Mouse (Mus musculus) hindbrain, embryonic 14.5 days (tissue): Measurements from ENCODE around the gene Nek3. TPM values are rescaled to one million over a fixed set of nuclear protein-coding genes. Genes with fewer than 3 reads are reported as not detected.
"Not testable (repeated sequence)": the region's sequence is repeated elsewhere in the genome, so short reads cannot be mapped to it uniquely, and the experiment has no call there.

ENCODE experiments used
- ATAC-seq: fragments of 200-750 bp; cut with Nextera tagmentation; 2 replicates; pipeline ENCODE4 v1.8.0; 2017; ENCODE audit warnings: moderate number of reproducible peaks, mild to moderate bottlenecking, moderate TSS enrichment, moderate library complexity; ENCODE audit not compliant: low FRiP score
- DNase-seq: peaks from one replicate; pipeline ENCODE4 v3.0.0-alpha.2; 2015; ENCODE audit warnings: low spot score
- H3K27ac ChIP-seq: fragments of 300-500 bp; sonication (generic); 2 replicates; pipeline ENCODE4 v1.5.1; 2014; ENCODE audit warnings: mild to moderate bottlenecking, moderate library complexity
- H3K27me3 ChIP-seq: fragments of 300-500 bp; sonication (generic); 2 replicates; pipeline ENCODE4 v1.6.1; 2014; ENCODE audit warnings: mild to moderate bottlenecking, low read length, mixed read lengths; ENCODE audit not compliant: control insufficient read depth, insufficient read depth
- H3K36me3 ChIP-seq: fragments of 300-500 bp; sonication (generic); replicated peaks from 2 replicates; pipeline ENCODE4 v1.6.1; 2014; ENCODE audit not compliant: control insufficient read depth, insufficient read depth
- H3K4me1 ChIP-seq: fragments of 300-500 bp; sonication (generic); replicated peaks from 2 replicates; pipeline ENCODE4 v1.6.1; 2014; ENCODE audit warnings: antibody characterized with exemption, low read length, mixed read lengths; ENCODE audit not compliant: control insufficient read depth, insufficient read depth
- H3K4me2 ChIP-seq: fragments of 300-500 bp; sonication (generic); replicated peaks from 2 replicates; pipeline ENCODE4 v1.6.1; 2014; ENCODE audit warnings: mild to moderate bottlenecking, moderate library complexity
- H3K4me3 ChIP-seq: fragments of 300-500 bp; sonication (generic); replicated peaks from 2 replicates; pipeline ENCODE4 v1.5.1; 2014; ENCODE audit warnings: mild to moderate bottlenecking, low read length
- H3K9ac ChIP-seq: fragments of 300-500 bp; sonication (generic); 2 replicates; pipeline ENCODE4 v1.6.1; 2014
- H3K9me3 ChIP-seq: fragments of 300-500 bp; sonication (generic); 2 replicates; pipeline ENCODE4 v1.6.1; 2016; ENCODE audit warnings: low read length; ENCODE audit not compliant: control insufficient read depth
- WGBS: fragments of 180-500 bp; shearing (Covaris S2); extraction: QIAGEN DNeasy Blood & Tissue Kit; methylation state at CpG from one replicate; pipeline ENCODE4 v1.1.7; 2014; 5-methylcytosine and 5-hydroxymethylcytosine counted together
- polyA plus RNA-seq: library from polyadenylated mRNA; unstranded; fragments of >200 nt; fragmentation: Nextera tagmentation; extraction: Ambion mirVana; gene quantifications from 2 replicates; pipeline ENCODE4 v1.2.1, GENCODE M21; 2014

Nek3 gene
- polyA plus RNA-seq, 1 experiment from 2014 or later = 9.0 TPM

DNA sequence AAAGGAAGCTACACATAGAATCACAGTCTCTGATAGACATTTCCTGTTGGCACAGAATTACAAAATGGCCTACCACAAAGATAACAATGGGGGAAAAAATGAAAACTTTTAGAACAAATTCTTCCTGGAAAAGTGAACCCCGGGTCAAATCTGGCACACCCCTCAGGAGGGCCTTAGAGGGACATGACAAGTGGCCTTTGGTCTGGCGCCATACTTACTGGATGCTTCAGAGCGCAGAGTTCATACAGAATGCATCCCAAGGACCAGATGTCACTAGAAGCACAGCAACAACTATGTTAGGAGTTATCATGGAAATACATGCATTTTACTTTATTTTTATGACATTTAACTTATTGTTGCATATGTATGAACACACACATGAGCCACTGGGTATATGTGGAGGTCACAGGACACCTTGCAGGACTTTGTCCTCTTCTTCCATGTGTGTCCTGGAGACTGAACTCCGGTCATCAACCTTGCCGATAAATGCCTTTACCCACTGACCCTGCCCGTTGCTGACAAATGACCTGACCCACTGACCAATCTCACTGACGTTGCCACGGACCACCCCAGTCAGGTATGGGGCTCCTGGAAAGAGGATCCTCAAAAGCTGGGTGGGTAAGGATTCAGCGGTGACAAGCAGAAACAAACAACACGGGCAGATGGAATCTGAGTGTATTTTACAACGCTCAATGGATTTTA is 16.4 kb downstream of the Nek3 start:
- DNase-seq (no peak), ATAC-seq (no peak)
- Histone ChIP-seq H3K27me3 (no peaks in the 10 kb centered on the region), H3K27ac (no peak overlapping the region), H3K4me2 (no peak overlapping the region), H3K4me1 (no peaks in the 10 kb centered on the region), H3K9me3 (no peaks in the 10 kb centered on the region), H3K36me3 (peaks cover 10% of the 10 kb centered on the region), H3K4me3 (no peak overlapping the region), H3K9ac (no peak overlapping the region)
- 94% methylated on average over 11 of the region's 11 CpGs for WGBS

DNA sequence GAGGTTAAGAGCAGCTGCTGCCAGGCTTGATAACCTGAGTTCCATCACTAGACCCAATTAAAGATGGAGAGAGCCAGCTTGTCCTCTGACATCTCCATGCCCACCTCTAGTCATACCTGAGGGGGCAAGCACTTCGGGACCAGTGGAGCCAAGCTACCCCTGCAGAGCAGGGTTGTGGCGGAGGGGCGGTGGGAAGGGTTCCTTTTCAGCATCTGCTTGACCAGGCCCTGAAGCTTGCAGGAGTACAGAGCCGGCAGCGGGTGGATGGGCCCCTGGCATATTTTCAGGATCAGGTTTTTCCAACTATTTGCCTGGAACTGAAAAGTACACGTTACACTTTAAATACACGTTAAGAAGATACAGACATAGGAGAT is 17.9 kb downstream of the Nek3 start:
- no peak for ATAC-seq
- H3K27ac ChIP-seq = no peak overlapping the region
- H3K27me3 ChIP-seq = no peaks in the 10 kb centered on the region
- WGBS = 96% methylated on average over 7 of the region's 7 CpGs
- no peak overlapping the region for H3K4me2 ChIP-seq
- no peak overlapping the region for H3K4me3 ChIP-seq
- no peak for DNase-seq
- no peaks in the 10 kb centered on the region for H3K4me1 ChIP-seq
- H3K9ac ChIP-seq = no peak overlapping the region
- H3K36me3 ChIP-seq = peaks cover 17% of the 10 kb centered on the region
- H3K9me3 ChIP-seq = no peaks in the 10 kb centered on the region

DNA sequence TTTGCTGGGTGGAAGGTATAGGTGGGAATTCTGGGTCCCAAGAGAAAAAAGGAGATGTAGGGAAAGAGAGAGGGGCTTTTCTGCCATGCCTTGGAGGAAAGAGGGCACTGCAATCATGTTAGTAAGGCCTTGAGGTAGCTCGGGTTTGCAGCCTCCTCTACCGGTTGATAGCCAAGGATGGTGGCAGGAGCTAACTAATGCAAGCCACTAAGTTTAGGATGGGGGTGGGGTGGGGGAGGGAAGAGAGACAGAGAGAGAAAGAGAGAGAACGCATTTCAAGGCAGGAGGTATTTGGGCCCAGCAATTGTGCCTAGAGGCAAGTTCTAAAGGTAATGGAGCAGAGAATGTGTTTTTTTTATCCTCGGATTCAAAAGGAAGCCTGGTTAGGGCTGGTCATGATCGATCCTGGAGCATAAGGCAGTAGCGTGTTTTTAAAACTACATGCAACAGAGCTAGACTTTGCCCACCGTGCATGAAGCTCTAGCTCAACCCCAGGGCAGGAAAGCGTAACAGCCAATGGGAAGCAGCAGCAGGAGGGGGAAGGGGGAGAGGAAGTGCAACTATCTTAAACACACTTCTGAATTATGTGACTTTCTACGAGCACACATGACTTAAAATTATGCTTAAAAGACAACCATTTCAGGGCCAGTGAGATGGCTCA is 18.4 kb downstream of the Nek3 start:
- Histone ChIP-seq H3K4me2 (no peak overlapping the region), H3K36me3 (peaks cover 23% of the 10 kb centered on the region), H3K27me3 (no peaks in the 10 kb centered on the region), H3K9me3 (no peaks in the 10 kb centered on the region), H3K4me3 (no peak overlapping the region), H3K4me1 (no peaks in the 10 kb centered on the region), H3K9ac (no peak overlapping the region), H3K27ac (no peak overlapping the region)
- WGBS = 79% methylated on average over 9 of the region's 9 CpGs
- ATAC-seq = no peak
- no peak for DNase-seq

DNA sequence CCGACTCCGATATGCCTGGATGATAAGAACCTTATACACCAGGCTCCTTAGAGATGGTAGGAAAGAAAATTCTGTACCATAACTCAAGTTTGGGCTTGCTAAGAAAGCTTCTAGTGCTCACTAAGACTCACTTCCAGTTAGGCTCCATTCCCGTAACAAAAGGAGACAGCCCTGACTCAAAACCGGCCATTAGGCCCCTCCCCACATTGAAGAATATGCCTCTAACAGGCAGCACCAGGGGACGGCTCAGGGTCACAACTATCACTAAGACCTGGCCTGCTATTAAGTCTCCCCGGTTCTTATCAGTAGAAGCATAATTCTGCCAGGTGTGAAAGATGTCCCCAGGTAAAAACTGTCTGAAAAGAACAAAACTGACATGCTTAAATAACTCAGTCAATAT is 20.4 kb downstream of the Nek3 start:
- no peak overlapping the region for H3K4me2 ChIP-seq
- H3K27me3 ChIP-seq = no peaks in the 10 kb centered on the region
- no peak overlapping the region for H3K27ac ChIP-seq
- H3K9me3 ChIP-seq = no peaks in the 10 kb centered on the region
- H3K4me1 ChIP-seq = no peaks in the 10 kb centered on the region
- peaks cover 31% of the 10 kb centered on the region for H3K36me3 ChIP-seq
- WGBS = 82% methylated on average over 6 of the region's 6 CpGs
- no peak overlapping the region for H3K9ac ChIP-seq
- ATAC-seq (no peak), DNase-seq (no peak)
- no peak overlapping the region for H3K4me3 ChIP-seq

DNA sequence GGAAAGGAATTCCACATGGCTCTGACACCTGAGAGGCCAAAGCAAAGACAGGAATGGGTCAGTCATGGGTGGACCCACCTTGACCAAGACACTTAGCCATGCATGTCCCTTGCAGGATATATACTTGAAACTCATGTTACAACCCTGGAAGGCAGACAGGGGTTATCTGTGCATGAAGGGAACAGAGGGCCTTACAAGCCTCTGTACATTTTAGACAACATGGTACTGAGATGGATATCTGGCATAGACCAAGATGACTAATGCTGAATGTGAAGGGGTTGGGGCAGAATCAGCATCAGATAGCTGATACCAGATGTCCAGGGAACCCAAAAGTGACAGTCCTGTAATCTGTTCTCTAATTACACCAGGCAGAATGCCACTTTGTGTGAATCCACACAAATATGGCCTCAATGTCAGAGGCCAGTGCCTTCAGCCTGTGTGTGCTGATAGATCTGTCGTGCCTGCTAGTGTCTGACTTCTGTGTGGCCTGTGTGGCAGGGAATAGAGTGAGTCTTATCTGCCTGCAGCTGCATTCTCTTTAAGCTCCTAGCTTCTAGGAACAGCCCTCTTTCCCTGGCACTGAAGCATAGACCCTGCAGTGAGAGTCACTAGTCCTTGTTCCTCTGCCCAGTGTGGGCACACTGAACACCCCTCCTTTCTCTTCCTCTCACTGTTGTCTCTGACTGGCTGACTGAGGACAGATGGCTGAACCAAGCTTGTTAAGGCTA is 22.3 kb downstream of the Nek3 start:
- Histone ChIP-seq H3K36me3 (peaks cover 31% of the 10 kb centered on the region), H3K4me2 (no peak overlapping the region), H3K4me3 (no peak overlapping the region), H3K27ac (no peak overlapping the region), H3K9me3 (no peaks in the 10 kb centered on the region), H3K4me1 (no peaks in the 10 kb centered on the region), H3K27me3 (no peaks in the 10 kb centered on the region), H3K9ac (no peak overlapping the region)
- DNase-seq (no peak), ATAC-seq (0 out of 2 replicates have a peak, but pooled peaks have one; percentile 8)
- 77% methylated on average over 1 of the region's 1 CpGs for WGBS

DNA sequence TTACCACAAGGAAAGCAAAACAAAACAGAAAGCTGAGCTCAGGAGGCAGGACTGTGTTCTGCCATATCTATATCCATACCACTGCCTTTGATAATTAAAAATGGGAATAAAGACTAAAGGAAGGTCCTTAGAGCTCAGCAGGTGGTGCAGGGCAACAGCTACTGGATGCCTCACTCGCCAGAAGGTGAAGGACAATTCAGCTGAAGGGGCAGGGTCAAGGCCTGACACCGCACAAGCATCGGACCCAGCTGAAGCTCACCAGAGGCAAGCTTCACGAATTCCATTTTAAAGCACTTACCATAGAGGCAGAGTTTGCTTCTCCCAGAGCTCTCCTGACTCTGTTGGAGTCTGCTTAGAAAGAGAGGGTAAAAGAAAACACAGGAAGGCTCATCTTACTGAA is 23.6 kb downstream of the Nek3 start:
- H3K4me3 ChIP-seq = no peak overlapping the region
- H3K27ac ChIP-seq = no peak overlapping the region
- peaks cover 21% of the 10 kb centered on the region; the same call in 1 of the 2 replicates for H3K36me3 ChIP-seq
- no peak for DNase-seq
- no peak overlapping the region for H3K4me2 ChIP-seq
- no peaks in the 10 kb centered on the region for H3K4me1 ChIP-seq
- 81% methylated on average over 4 of the region's 4 CpGs for WGBS
- no peaks in the 10 kb centered on the region for H3K27me3 ChIP-seq
- H3K9ac ChIP-seq = no peak overlapping the region
- H3K9me3 ChIP-seq = no peaks in the 10 kb centered on the region
- ATAC-seq = no peak

DNA sequence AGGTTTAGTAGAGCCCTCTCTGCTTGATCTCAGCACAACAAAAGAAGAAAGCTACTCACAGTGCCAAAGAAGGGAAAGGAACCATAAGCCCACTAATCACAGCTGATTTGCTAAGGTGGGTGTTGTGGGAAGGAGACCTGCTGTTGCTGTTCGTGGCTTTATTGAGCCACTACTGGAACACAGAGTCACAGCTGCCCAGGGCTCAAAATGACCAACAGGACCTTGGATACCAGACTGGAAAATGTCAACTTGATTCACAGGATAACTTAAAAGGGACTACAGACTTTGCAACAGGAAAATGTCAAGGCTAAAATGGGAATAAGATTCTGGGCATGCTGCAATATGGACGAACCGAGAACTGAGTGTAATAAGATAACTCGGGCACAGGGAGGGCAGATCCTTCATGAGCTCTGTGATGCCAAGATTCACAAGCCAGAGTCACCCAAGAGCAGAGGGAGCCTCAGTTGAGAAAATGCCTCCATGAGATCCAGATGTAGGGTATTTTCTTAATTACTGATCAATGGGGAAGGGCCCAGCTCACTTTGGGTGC is 24.3 kb downstream of the Nek3 start:
- H3K27me3 ChIP-seq = no peaks in the 10 kb centered on the region
- no peak overlapping the region for H3K27ac ChIP-seq
- WGBS = 90% methylated on average over 4 of the region's 4 CpGs
- DNase-seq (no peak), ATAC-seq (no peak)
- H3K9ac ChIP-seq = no peak overlapping the region
- no peaks in the 10 kb centered on the region for H3K4me1 ChIP-seq
- H3K9me3 ChIP-seq = no peaks in the 10 kb centered on the region
- H3K36me3 ChIP-seq = peaks cover 21% of the 10 kb centered on the region; the same call in 1 of the 2 replicates
- H3K4me3 ChIP-seq = no peak overlapping the region
- no peak overlapping the region for H3K4me2 ChIP-seq

DNA sequence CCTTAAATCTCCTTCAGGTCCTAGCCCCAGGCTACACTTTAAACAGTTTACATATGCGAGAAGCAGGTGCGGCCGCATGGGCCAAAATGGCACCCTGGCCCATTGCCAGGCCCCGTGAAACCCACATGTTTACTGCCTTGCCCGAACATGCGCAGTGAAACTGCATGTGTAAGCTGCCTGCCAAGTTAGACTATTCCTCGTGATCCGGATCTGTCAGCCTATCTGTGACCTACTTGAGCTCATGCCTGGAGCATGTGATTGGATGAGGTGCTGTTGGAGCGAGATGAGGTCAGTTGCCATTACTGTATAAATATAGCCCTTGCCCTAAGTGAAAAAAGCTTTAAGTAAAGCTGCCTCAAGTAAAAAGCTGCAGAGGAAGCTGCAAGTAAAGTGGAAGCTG is 29.8 kb downstream of the Nek3 start:
- H3K27me3 ChIP-seq, ATAC-seq, H3K27ac ChIP-seq, H3K4me3 ChIP-seq, H3K9ac ChIP-seq, H3K4me1 ChIP-seq, H3K4me2 ChIP-seq, H3K9me3 ChIP-seq, DNase-seq, H3K36me3 ChIP-seq: not testable (repeated sequence)
- whole genome bisulfite sequencing = 77% methylated on average over 9 of the region's 9 CpGs

DNA sequence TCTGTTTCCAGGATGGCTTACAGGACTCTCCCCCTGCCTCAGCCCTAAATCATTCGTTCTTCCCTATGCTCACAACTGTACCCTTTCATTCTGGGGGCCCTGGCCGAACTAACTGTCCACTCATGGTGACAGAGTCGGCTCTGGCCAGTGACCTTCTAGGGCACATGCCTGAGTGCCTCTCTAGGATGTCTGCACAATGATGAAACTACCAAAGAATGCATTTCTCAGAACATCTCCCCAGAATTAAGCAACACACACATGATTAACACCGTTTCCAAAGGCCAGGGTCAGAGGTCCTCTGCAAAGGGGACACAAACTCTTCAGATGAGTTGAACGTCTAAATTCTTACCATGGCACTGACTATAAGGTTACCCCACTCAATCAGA is 31.5 kb downstream of the Nek3 start:
- Histone ChIP-seq H3K27ac (no peak overlapping the region), H3K27me3 (no peaks in the 10 kb centered on the region), H3K4me2 (no peak overlapping the region), H3K9me3 (no peaks in the 10 kb centered on the region), H3K9ac (no peak overlapping the region), H3K4me1 (no peaks in the 10 kb centered on the region), H3K36me3 (no peaks in the 10 kb centered on the region; the same call in 1 of the 2 replicates), H3K4me3 (no peak overlapping the region)
- DNase-seq (no peak), ATAC-seq (no peak)
- 83% methylated on average over 5 of the region's 5 CpGs for WGBS
